Mouse (Mus musculus): ENCODE measurements at regions not wholly inside any gene's neighbourhood (a gene's known extent, or its start where the extent isn't known, plus 50 kb on each side); places are given as distances from the start of the nearest gene placed in this dataset.

DNA sequence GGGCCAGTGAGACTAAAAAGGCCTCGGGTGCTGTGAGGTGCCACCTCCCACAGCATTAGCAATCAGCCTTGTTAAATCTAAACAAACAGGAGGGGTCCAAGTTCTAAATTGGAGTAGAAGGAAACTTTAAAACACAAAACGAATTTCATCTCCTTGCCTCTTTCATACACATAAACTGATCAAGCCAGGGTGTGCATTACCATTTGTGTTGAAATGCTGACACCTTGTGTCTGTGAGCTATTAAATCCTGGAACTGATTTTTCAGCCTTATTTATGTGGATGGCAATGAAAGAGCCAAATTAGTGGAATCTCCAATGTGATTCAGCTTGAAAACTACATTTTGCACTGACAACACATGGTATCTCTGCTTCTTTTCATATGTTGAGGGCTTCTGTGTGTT is 114.8 kb downstream of the Pcsk1 start:
- no peak for DNase-seq

DNA sequence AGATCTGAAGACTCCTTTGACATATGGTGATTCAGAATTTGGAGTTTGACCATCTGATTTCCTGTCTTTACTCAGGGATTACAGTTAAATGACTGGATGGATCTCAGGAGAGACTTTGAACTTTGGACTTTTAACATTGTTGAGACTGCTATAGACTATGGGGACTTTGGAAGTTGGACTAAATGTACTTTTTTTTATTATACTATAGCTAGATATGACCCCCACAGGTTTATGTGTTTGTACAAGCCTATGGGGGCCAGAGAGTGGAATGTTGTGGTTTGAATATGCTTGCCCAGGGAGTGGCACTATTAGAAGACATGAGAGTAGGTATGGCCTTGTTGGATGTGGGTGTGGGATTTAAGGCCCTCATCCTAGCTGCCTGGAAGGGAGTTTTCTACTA is 134.3 kb downstream of the Pcsk1 start:
- no peak for DNase-seq

DNA sequence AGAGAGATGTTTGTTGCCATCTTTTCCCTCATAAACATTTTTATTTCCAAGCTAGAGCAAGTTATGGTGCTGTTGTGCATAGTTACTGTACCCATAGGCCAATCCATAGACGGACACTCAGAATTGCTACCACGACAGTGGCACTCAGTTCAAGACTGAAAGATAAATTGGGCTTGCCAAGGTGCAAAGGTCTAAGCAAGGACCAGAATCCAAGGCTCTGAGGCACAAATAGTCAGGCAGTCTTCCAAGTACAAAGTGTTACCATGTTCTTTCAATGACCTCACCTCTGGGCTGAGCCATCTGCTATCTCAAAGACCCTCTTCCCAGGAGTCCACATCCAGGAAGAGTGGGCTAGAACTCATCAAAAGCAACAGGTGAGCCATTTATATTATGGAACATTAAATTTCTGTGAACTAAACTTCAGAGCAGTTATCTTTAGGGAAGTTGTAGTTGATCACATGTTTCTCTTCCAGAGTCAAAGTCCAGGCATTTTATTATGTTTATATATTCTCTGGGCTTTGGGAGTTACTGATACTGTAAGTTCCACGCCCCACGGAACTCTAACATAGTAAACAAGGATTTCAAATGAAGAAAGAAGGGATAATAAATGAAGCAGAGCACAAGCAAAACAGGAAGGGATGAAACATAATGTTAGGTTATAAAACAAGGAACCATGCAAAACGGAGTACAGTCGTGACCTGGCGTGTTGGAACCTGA is 136.1 kb downstream of the Pcsk1 start:
- DNase-seq: no peak

DNA sequence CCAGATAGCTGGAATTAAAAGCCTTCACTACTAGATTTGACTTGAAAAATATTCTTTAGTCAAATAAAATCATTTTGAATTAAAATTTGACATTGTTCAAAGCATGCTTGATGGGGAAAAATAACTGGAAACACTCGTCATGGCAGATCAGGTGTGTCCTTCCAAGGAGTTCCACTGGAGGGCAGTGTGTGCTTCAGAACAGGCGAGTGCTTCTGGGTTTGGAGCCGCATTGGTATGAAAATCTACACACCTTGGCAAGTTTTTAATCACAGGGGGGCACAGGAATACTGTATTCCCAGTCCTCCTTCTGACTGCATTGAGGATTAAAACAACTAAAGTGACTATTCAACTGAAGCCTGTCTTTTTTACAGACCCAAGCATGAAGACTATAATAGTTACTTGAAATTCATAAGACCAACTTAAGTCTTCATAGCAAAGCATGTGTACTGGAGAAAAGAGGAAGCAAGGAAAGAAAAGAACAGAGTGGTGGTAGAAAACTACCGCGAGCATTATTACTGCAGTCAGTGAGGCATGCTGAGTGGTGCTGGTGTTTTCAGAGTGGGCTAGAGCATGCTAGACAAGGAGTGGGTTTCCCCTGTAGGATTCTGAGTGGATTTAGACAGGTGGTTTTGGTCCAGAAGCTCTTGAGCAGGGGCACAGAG is 138.1 kb downstream of the Pcsk1 start:
- peak; percentile 57 for DNase-seq

DNA sequence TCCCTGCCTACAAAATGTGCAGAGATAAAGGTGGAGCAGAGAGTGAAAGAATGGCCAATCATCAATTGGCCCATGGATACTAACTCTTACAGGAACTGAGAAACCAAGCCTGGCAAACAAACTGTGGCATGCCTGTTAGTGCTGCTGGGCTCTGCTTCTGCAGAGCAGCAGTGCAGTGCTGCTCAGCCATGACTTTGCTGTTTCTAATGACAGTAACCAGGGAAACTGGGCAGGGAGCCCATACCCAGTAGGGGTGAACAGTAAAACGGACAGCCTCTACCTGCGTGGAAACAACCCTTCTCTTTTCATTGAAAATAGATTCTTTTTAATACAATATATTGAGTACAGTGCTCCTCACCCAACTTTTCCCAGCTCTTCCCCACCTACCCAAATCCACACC is 146.8 kb downstream of the Pcsk1 start:
- peak; percentile 5 for DNase-seq

Measured in adrenal gland, postnatal 25 days (tissue).